Mouse (Mus musculus) regulatory T cell (primary cell): ENCODE results near the gene Srgn.

Source experiments
- in situ Hi-C: fragments of 300-600 bp; cut with MboI, MseI; formaldehyde crosslinking; loops from one replicate; pipeline ENCODE4 v1.15.1; 2025; ENCODE audit warnings: high pct_unique_total_duplicates

Srgn gene

GRCm38 (mm10) chr10:62527351-62527750, at the start of gene Srgn:
Srgn (minus strand) TSS chr10:62527451.
- in situ Hi-C loops = no loop called here

GRCm38 (mm10) chr10:62575001-62575400, 47.8 kb upstream of the Srgn start:
- in situ Hi-C loops = no loop called here

GRCm38 (mm10) chr10:62570126-62570871, 43.0 kb upstream of the Srgn start:
- in situ Hi-C loops = no loop called here

- in situ Hi-C loops = no loop called here
These were observed 41.6 kb upstream of the Srgn start for GRCm38 (mm10) chr10:62568861-62569260.

- in situ Hi-C loops = no loop called here
These were observed 30.5 kb upstream of the Srgn start for GRCm38 (mm10) chr10:62557736-62558135.

GRCm38 (mm10) chr10:62556558-62556901, 29.3 kb upstream of the Srgn start:
- in situ Hi-C loops = no loop called here

GRCm38 (mm10) chr10:62555705-62556557, 28.7 kb upstream of the Srgn start:
- in situ Hi-C loops = no loop called here

- in situ Hi-C loops = no loop called here
These were observed 26.4 kb upstream of the Srgn start for GRCm38 (mm10) chr10:62553611-62554091.

GRCm38 (mm10) chr10:62550787-62551300, 23.6 kb upstream of the Srgn start:
- in situ Hi-C loops = no loop called here

- in situ Hi-C loops = loop anchor here (5.0 kb wide), 1 partner anchor 42 kb away; no protein-coding TSS in a partner anchor
These were observed 22.4 kb upstream of the Srgn start for GRCm38 (mm10) chr10:62549523-62550166.

GRCm38 (mm10) chr10:62546441-62546840, 19.2 kb upstream of the Srgn start:
- in situ Hi-C loops = loop anchor here (5.0 kb wide), 1 partner anchor 39 kb away; no protein-coding TSS in a partner anchor

- in situ Hi-C loops = loop anchor here (5.0 kb wide), 1 partner anchor 38 kb away; no protein-coding TSS in a partner anchor
These were observed 18.5 kb upstream of the Srgn start for GRCm38 (mm10) chr10:62545759-62546158.

- in situ Hi-C loops = no loop called here
These were observed 17.1 kb upstream of the Srgn start for GRCm38 (mm10) chr10:62544316-62544715.

GRCm38 (mm10) chr10:62543399-62543808, 16.2 kb upstream of the Srgn start:
- in situ Hi-C loops = no loop called here

GRCm38 (mm10) chr10:62542928-62543327, 15.7 kb upstream of the Srgn start:
- in situ Hi-C loops = no loop called here

- in situ Hi-C loops = no loop called here
These were observed 15.3 kb upstream of the Srgn start for GRCm38 (mm10) chr10:62542507-62542906.

- in situ Hi-C loops = no loop called here
These were observed 14.2 kb upstream of the Srgn start for GRCm38 (mm10) chr10:62541499-62541898.

GRCm38 (mm10) chr10:62540800-62541199, 13.5 kb upstream of the Srgn start:
- in situ Hi-C loops = no loop called here

GRCm38 (mm10) chr10:62534509-62534908, 7.3 kb upstream of the Srgn start:
- in situ Hi-C loops = loop anchor here (10.0 kb wide), 1 partner anchor 420 kb away; no protein-coding TSS in a partner anchor

- in situ Hi-C loops = loop anchor here (10.0 kb wide), 1 partner anchor 418 kb away; no protein-coding TSS in a partner anchor
These were observed 5.6 kb upstream of the Srgn start for GRCm38 (mm10) chr10:62532832-62533231.

- in situ Hi-C loops = loop anchor here (10.0 kb wide), 1 partner anchor 415 kb away; no protein-coding TSS in a partner anchor
These were observed 2.9 kb upstream of the Srgn start for GRCm38 (mm10) chr10:62530183-62530582.
